9 mouse cellular contexts compared by ENCODE assay signal in the genomic region with DNA sequence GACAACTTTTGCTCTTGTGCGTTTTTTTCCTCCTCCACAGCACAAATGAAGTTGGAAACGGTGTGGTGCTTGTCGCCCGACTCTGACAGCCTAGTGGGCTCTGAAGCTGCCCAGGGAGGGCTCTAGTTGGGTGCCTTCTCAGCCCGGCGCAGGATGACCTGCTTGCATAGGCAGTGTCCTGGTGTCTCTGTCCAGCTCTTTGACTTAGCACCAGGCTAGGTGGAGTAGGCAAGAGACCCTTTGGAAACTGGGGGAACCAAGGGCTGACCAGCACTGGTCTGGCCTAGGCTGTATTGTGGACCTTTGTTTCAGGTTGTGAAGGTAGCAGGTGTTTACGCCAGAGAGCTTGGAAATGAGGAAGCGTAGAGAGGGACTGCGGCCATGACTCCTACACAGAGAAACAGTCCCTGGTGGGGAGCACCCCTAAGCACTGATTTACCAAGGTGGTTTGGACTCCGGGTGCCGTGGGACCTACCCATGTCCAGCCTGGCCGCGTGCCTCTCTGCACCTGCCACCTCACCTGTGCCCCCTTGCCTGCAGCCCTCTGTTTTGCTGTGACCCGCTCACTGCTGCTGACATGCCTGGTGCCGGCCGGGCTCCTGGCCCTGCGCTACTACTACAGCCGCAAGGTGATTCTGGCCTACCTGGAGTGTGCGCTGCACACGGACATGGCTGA. TPM values are rescaled to one million over a fixed set of nuclear protein-coding genes. Genes with fewer than 3 reads are reported as not detected.
DNase-seq lines count a peak whose midpoint lies in the region; ATAC-seq lines count a peak whose summit lies in the region.
"Had no signal": no experiment of that assay in that cellular context is flagged by ENCODE, and none has a peak within 500 bp of the region (broad histone marks: within the 10 kb centered on the region; RNA-seq: fewer than 3 reads in every experiment).

No protein-coding gene starts in this region.

- no peak overlapping the region for H3K9ac ChIP-seq in neural tube, embryonic 11.5 days (ENCODE audit: low read length)

- no peaks in the 10 kb centered on the region; the same call in 1 of the 2 replicates for H3K36me3 ChIP-seq in neural tube, embryonic 11.5 days (ENCODE audit: control insufficient read depth, insufficient read depth, low read length)
- no peaks in the 10 kb centered on the region for H3K36me3 ChIP-seq in limb, embryonic 10.5 days

- H3K4me2 ChIP-seq in neural tube, embryonic 11.5 days (ENCODE audit: low read depth): peak overlapping the region; percentile 65

- H3K27ac ChIP-seq in neural tube, embryonic 11.5 days (ENCODE audit: low read depth, low read length): no peak overlapping the region
- H3K27ac ChIP-seq in limb, embryonic 10.5 days: no peak overlapping the region

- ATAC-seq in neural tube, embryonic 11.5 days (ENCODE audit: insufficient read depth, low FRiP score, low TSS enrichment): no peak

- no peaks in the 10 kb centered on the region for H3K9me3 ChIP-seq in neural tube, embryonic 11.5 days (ENCODE audit: control insufficient read depth, low read length)
- no peaks in the 10 kb centered on the region for H3K9me3 ChIP-seq in limb, embryonic 10.5 days (replicated peaks)

- 0 out of 2 replicates have a peak, but pooled peaks cover 5% of the 10 kb centered on the region for H3K4me1 ChIP-seq in neural tube, embryonic 11.5 days (ENCODE audit: control insufficient read depth, insufficient read depth, low read length)
- H3K4me1 ChIP-seq in limb, embryonic 10.5 days: peaks cover 24% of the 10 kb centered on the region

- peak overlapping the region; percentile 79 for H3K4me3 ChIP-seq in neural tube, embryonic 11.5 days (ENCODE audit: low read depth, low read length)
- H3K4me3 ChIP-seq in limb, embryonic 10.5 days: peak overlapping the region; percentile 61

- peaks cover 5% of the 10 kb centered on the region for H3K27me3 ChIP-seq in neural tube, embryonic 11.5 days (ENCODE audit: control insufficient read depth, insufficient read depth, low read length)
- peaks cover 67% of the 10 kb centered on the region for H3K27me3 ChIP-seq in limb, embryonic 10.5 days (ENCODE audit: low read depth, poor library complexity, severe bottlenecking)

- WGBS in neural tube, embryonic 11.5 days: 72% methylated on average over 20 of the region's 20 CpGs
- 73% methylated on average over 20 of the region's 20 CpGs for WGBS in limb, embryonic 10.5 days

- DNase-seq in gastrocnemius, postnatal 25 days: peak; percentile 2
- DNase-seq in gastrocnemius, adult 8-10 months (ENCODE audit: low spot score in 2 of 2): no peak
- DNase-seq in neural tube, embryonic 11.5 days (ENCODE audit: low spot score): no peak
- no peak for DNase-seq in neural tube, embryonic 10.5 days (ENCODE audit: extremely low spot score, low spot score)
- no peak for DNase-seq in limb, embryonic 10.5 days (ENCODE audit: low spot score)
- no peak for DNase-seq in testis, postnatal 14 days (ENCODE audit: low spot score)
- DNase-seq in adrenal gland, adult 2 months: no peak
- no peak for DNase-seq in kidney, postnatal 4 days

RNA-seq across cellular contexts. Expression of gene Nat8l, which starts 2.2 kb away (rescaled TPM):
- total RNA-seq in gastrocnemius, postnatal 25 days (2021): under 1 TPM; 0.08 to 0.59 TPM
- under 1 TPM; 0.16 to 0.24 (median 0.20) TPM for total RNA-seq in gastrocnemius, adult 8-10 months (2022)
- polyA plus RNA-seq in neural tube, embryonic 11.5 days (2014; fragmentation: Nextera tagmentation; extraction: Ambion mirVana): 1.5 and 2.2 TPM in 2 replicates
- polyA plus RNA-seq in limb, embryonic 10.5 days (2016; fragmentation: Nextera tagmentation; extraction: Ambion mirVana): 0.15 and 0.18 TPM in 2 replicates
- 10 to 100 TPM; 23.5 to 29.0 TPM for total RNA-seq in adrenal gland, adult 2 months (2021)
- polyA plus RNA-seq in adrenal gland, adult 2 months (2012; rRNA removed): 32.6 and 55.5 TPM in 2 replicates

RNA-seq across cellular contexts. Expression of gene Gm1673, which starts 14.7 kb away (rescaled TPM):
- not detected for total RNA-seq in gastrocnemius, postnatal 25 days (2021)
- total RNA-seq in gastrocnemius, adult 8-10 months (2022): not detected
- 199 TPM in 2 replicates for polyA plus RNA-seq in neural tube, embryonic 11.5 days (2014; fragmentation: Nextera tagmentation; extraction: Ambion mirVana)
- 174 TPM in 2 replicates for polyA plus RNA-seq in limb, embryonic 10.5 days (2016; fragmentation: Nextera tagmentation; extraction: Ambion mirVana)
- total RNA-seq in adrenal gland, adult 2 months (2021): 10 to 100 TPM; 15.7 to 36.8 TPM
- polyA plus RNA-seq in adrenal gland, adult 2 months (2012; rRNA removed): 219 and 360 TPM in 2 replicates
- total RNA-seq: hematopoietic stem cell, adult 5-6 weeks had no signal

Comparison
In these comparisons a context has a peak if more than half of its experiments do, and no peak if none do; other contexts are left out.
1. RNA of gene Nat8l, which starts 2.2 kb away (total RNA-seq): 23.5 to 29.0 TPM in adrenal gland, adult 2 months; 0.08 to 0.59 TPM in gastrocnemius, postnatal 25 days and 0.16 to 0.24 TPM in gastrocnemius, adult 8-10 months; every median in the first group is over 10 times any median in the second.
2. RNA of gene Gm1673, which starts 14.7 kb away (total RNA-seq): 15.7 to 36.8 TPM in adrenal gland, adult 2 months; not detected in gastrocnemius, postnatal 25 days and not detected in gastrocnemius, adult 8-10 months; every median in the first group is over 10 times any median in the second.